Mouse (Mus musculus) layer of hippocampus, postnatal 25 days (tissue): ENCODE results near the gene Msgn1. TPM values are rescaled to one million over a fixed set of nuclear protein-coding genes. Genes with fewer than 3 reads are reported as not detected.

Experiments used
- DNase-seq, 2 experiments: peaks; one replicate each; pipeline ENCODE4 v3.0.0; 2022; ENCODE audit warnings: mixed read lengths in 2 of 2, low spot score in 1 of 2; ENCODE audit errors: extremely low spot score in 1 of 2
- total RNA-seq, 2 experiments: library from RNA; stranded (reverse); gene quantifications; 2 replicates each; pipeline ENCODE4 v1.2.3; 2021

Gene Msgn1
- not detected for total RNA-seq

DNA sequence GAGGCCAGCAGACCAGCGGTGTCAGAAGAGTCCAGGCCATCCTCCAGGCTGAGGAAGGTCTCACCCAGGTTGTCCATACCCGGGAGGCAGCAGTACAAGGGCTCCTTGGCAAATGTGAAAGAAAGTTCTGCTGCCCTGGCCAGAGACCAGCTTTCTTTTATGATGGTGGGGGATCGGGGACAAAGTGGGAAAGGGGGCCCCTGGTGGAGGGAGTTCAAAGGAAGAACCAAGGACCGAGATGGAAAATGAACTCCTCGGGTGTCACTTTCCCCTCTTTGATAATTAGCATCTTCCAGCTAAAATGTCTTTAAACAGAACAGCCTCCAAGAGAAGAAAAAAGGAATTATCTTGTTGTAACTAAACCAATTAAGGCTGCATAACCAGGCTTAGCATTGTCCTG, at the start of gene Msgn1:
Gene Msgn1, minus strand, starts transcription at position 101 of the 400 bp plus-strand sequence.
- no peak for DNase-seq

DNA sequence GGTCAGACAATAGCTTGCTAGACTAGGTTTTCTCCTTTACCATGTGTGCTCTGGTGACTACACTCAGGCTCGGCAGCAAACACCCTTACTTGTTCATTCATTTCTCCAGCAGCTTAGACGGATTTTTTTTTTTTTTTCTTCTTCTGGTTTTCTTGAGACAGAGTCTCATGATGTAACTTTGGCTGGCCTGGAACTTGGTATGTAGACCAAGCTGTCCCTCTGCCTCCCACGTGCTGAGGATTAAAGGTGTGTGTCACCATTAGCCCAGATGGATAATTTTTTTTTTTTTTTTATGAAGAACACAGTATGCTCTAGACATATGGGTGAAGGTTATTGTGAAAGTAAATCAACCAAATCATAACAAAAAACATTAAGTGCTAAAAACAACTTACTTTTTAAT, 41.5 kb upstream of the Msgn1 start:
- no peak for DNase-seq

DNA sequence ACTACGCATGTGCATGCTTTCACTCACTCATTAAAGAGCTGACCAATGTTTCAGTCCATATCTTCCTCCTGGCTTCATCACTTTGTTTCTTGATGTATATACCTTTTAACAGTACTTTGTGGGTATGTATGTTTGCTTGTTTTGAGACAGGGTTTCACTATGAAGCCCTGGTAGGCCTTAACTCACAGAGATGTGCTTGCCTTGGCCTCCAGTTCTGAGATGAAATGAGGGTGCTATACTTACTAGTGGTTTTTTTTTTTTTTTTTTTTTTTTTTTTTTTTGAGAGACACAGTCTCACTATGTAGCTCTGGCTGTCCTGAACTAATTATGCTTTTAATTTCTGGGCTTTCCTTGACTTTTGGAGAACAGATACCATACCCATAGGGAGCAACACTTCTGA, 38.7 kb upstream of the Msgn1 start:
- no peak for DNase-seq

DNA sequence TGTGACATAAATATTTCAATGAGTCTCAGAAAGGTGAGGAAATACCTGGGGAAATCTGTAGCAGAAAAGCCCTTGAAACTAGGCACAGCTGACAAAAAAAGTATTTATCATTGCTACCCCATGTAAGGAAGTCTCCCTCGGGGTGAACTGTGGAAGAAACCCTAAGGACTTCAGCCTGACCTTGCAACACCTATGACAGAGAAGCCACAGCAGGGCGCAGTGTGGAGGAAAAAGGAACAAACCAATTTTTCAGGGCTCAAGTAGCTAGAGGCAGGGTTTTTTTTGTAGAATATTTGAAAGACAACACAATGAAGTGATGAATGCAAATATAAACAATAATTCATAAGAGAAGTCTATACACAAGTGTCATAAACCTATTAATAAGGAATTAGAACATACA, 27.2 kb upstream of the Msgn1 start:
- no peak for DNase-seq

DNA sequence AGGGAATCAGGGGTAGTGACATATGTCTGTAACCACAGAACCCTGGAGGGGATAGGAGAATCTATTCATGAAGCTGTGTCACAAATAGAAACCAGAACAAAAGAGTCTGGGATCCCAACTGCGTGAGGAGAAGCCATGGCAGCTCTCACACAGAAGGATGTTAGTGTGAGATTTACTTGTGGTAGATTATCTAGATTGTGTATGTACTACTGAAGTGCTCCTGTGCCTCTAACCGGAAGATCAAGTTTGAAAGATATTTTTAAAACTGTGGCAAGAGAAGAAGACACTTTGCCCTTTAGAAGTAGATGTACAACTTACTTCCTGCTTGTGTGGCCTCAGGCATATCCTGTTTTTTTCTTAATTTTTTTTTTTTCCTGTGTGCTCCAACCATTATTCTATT, 21.5 kb upstream of the Msgn1 start:
- DNase-seq, result no peak

DNA sequence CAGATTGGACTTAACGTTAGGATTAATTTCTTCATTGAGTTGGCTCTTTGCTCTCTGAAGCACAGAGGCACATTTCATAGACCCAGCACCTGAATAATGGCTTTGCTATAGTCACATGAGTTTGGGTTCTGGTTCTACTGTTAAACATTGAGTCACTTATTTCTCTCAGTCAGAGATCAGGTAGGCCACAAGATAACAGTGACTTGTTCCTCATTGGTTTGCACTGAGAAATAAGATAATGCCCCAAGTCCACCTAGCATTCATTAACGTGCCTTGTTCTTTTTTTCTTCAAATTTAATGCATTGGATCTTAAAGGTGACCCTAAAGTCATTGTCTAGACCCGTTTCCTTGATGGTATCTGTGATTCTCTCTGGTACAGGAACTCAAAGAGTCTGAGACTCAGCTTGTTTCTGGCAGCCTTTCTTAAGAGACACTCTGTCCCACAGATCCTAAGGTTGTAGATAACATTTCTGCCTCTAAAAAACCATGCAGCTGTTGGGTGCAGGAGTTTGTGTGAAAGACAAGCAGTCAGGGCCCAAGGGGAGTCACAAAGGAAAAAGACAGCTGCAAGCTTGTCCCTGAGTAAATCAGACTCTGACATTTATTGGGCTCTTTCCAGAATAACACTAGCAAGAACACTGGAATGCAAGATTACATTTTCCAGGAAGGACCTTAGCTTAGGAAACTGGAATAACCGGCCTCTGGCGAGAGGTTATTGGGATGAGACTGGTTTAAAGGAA, 17.9 kb upstream of the Msgn1 start:
- no peak for DNase-seq

DNA sequence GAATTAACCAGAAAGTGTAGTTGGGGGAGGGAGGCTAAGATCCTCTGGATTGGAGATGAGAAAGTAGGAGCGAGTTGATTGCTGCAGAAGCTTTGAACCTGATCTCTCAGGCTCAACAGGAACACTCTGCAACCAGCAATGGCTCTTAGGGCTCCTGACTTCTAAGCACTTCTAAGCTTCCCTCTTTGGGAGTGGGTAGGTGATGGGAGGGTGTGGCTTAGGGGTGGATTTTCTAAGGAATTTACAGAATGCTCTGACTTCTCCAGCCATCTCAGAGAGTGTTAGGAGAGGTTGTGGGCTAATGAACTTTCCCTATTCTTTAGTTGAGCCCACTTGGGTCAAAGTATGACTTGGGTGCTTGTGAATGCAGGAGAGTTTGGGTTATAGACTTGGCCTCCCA, 17.4 kb upstream of the Msgn1 start:
- DNase-seq, result no peak

DNA sequence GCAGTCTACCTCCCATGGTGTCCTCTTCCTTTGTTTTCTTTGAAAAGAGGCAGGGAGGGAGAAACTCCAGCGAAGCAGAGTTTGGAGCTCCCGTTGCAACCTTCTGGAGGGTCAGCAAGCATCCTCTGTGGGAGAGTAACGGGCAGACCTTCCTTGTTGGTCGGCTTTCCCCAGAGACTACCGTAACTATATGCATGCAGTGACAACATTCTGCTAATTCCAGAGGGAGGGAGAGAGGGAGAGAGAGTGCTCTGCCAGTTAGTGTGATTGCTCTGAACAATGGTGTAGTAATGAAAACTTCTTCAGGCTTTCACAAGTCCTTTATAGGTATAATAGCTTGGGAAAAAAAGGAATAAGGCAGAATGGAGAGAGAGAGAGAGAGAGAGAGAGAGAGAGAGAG, 15.9 kb upstream of the Msgn1 start:
- no peak for DNase-seq

DNA sequence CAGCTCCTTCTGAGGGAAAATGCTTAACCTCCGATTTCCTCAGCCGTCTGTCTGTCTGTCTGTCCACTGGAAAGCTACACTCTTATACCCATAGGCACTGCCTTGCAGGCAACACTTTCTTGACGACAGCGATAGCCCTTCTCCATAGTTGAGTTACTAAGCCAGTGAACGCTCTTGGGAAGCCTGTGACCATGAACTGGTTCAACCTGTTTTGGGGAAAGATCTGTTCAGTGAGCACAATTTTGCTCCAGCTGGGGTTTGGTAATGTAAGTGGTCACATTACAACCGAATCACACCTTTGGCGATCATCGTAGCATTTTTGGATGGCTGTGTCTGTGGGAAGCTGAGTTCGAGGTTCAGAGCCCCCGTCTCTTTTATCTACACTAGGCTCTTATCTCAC, 14.3 kb upstream of the Msgn1 start:
- no peak for DNase-seq

DNA sequence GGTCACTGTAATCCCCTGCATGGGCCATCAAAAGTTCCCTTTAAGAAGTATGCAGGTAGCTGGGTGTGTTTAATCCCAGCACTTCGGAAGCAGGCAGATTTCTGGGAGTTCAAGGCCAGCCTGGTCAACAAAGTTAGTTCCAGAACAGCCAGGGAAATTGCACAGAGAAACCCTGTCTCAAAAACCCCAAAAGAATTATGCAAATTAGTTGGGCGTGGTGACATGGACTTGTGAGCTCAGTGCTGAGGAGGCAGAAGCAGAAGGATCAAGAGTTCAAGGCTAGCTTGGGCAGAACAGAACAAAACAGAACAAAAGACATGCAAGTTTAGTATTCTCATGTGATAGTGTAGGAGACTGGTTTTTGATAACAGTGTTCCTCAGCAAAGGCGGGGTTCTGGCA, 13.8 kb upstream of the Msgn1 start:
- no peak for DNase-seq

DNA sequence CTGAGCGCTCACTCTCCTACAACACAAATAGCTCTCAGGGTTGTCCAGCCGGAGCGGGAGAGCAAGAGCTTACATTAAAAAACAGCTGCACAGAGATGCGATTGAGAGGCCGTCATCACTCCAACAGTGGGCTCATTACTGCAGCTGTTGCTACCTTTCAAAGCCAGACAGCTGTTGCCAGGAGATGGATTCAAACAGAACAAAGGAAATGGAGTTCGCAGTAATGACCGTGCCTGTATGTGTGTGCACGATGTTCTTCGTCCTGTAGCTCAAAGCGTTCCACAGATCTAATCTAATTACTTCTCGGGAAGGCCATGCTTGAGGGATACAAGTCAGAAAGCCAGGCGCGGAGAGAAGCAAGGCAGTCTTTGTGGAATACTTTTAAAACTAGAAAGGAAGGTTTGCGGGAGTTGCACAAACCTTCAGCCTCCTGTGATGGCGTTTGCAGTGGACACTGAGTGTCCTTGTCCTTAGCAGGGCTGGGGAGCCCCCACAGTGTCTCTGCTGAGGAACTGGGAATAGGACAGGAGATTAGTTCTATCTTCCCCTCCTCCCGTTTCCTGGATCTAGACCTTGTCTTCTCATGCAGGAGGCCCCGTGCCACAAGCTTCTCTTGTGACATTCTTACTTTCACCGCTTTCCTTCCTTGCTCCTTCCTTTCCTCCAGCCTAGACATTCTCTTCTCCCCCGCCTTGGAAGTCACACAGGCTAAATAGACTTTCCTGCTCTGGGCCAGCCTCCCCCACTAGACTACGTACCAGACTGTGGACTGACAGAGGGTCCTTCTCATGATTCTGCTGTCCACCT, 13.0 kb upstream of the Msgn1 start:
- no peak for DNase-seq

DNA sequence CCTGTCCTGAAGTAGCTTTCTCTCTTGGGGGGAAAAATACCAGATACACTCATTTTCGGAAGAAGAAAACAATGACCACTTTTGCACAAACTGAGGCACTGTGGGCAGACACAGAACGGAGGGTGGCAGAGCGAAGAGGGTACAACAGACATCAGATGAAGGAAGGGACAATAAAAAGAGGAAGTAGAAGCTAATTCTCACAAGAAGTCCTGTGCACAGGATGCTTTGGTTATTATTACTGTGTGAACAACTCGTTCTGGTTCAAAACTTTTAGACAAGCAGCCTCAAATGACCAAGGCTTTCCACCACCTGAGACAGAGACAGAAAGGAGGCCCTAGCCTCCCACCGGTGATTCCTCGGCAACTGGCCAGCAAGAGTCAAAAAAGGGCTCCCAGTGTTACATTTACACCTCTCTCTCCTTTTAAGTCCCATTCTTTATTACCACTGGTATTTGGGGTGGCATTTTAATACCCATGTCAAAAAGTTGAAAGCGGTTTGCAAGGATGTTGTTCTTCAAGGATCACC, 9.0 kb upstream of the Msgn1 start:
- no peak for DNase-seq

DNA sequence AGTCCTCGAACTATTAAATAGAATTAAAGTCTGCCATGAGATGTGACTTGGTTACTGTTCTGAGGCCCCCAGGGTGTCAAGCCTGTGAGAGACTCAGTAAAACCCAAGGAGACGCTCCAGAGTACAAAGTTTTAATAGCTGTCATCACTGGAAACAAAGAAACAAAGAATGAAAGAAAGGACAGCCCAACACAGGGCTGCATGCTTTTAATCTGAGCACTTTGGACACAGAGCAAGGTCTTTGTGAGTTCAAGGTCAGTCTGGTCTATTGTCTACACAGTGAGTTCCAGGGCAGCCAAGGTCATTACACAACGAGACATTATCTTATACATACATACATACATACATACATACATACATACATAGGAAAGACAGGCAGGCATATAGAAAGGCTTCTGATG, 7.7 kb upstream of the Msgn1 start:
- no peak for DNase-seq

DNA sequence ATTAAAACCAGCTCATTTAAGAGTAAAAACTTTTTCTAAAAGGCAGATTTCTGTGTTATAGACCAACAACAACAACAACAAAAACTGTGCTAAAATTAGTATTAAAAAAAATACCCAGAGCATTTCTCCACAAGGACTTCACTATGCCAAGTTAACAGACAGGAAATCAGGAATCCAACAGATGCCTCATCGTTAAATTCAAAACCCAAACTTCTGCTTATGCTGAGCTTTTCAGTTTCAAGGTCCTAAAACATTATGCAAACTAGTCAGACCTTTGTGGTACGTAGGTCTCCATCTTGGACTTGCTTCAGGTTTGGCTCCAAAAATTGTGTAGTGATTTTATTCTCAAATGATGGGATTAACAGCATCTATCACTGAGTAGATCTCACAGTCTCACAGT, 6.8 kb upstream of the Msgn1 start:
- no peak for DNase-seq

DNA sequence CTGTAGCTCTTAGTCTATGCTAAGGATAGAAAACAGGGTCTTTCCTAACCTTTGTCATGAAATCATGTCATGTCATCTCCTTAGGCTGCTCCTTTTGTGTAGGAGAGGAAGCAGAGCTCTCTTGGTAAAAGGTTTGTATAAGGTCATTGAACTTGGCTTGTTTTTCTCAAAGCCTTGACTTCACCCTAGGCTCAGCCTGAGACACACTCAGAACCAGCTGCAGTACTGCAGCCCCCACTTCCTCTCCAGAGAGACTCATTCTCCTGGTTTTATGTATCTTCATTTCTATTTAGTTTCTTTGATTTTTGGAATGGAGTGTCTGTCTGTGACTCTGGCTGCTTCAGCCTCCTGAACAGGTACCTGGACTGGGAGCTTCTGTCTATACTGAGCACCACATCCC, 6.0 kb upstream of the Msgn1 start:
- no peak for DNase-seq

DNA sequence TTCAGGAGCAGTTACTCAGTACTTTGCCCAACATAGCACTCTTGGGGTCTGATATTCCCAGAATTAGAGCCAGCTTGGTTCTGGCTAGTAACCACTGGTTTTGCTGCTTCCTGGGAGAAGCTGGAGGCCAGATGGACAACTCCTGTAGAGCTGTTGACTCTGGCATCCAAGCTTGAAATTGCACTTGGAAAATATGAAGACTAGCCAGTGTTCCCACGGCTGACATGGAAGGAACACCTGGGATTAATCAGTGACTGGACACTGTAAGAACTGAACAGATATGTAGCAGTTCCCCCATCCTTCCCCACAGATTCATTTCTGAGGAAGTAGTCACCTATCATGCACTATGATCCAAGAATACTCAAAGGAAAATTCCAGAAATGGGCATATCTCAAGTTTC, 4.1 kb upstream of the Msgn1 start:
- DNase-seq, result no peak

DNA sequence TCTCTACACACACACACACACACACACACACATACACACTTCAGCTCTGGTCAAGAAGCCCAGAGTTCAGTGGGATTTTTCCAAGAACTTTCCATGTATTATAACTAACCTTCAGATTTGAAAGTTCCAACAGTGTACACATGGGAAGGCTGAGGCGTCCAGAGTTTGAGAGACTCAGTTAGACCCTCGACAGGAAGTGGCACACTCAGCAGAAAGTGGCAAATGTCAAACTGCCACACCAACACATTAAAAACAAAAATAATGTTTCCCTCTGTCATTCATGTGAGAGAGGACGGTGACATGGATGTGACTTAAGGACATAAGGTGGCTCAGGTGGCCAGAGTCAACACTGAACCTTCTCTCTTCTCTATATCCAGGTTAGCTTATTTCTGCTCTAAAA, 1.6 kb upstream of the Msgn1 start:
- no peak for DNase-seq

DNA sequence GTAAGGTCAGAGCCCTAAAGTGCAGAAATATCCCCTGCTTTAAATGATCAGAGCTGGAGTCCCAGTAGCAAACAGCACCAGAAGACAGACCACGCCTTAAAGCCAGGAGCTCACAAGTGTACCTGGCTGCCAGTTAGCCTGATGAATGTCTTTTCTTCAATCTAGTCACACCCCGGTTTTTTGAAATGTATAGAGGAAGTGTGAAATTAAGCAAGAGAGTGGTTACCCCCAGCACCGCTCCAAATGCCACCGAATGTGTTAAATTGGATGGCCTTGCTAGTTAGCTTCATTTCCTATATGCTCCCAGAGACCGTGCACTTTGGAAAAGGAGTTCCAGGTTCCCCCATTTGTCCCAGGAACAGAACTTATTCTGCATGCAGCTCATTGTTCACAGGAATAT, 864 bp upstream of the Msgn1 start:
- DNase-seq, result no peak

DNA sequence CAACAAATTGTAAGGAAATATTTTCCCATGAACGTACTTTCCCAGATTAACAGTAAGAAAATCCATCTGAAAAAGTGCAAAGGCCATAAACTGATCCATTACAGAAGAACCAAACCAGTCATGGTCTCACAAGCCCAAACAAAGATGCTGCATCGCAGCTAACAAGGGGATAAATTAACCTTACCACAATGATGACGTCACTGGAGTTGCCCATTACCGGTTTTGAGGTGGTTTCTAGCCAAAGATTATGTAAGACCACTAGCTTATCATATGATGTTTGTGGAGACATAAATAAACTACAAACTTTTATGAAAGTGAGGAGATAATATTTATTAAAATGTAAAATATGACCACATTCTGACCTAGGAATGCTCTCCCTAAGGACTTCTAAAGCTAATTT, 2.5 kb downstream of the Msgn1 start:
- DNase-seq, result no peak

DNA sequence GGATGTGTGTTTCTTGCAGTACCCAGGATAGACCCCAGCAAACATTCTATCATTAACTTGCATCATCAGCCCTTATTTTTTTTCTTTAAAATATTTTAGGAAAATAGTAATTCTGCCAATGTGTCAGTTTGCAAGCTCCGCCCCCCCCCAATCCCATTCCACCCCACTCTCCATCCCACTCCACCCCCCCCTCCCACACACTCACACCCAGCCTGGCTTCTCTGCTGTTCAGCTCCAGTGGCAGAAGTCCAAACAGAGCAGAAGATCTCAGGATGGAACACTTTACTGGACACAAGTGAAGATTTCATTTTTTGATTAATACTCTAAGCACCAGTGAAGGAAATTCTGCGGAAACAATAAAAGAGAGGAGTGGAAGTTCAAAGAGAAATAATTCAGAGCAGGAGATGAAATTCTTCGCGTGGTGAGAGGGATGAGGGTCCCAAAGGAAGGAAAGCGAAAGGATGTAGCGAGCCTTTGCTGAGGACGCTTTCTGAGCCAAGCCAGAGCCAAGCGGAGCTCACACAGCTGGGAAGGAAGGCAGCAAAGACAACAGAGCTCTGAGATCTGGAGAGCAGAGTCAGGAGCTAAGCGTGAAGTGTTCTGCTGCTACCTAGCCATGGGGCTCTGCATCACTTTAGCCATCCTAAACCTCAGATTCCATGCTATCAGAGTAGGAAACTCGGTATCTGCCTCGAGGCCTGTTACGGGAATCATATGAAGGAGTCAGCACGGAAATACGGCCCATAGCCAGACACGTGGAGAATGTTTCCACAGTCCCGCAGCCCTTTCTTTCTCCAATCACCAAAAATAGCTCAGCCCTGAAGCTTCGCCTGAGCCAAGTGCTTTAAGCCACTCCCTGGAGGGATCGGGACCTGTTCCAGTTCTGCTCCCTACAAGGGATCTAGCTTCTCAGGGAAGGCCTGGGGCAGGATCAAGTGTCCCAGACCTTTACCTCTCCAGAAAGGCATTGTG, 4.8 kb downstream of the Msgn1 start:
- DNase-seq, result no peak

DNA sequence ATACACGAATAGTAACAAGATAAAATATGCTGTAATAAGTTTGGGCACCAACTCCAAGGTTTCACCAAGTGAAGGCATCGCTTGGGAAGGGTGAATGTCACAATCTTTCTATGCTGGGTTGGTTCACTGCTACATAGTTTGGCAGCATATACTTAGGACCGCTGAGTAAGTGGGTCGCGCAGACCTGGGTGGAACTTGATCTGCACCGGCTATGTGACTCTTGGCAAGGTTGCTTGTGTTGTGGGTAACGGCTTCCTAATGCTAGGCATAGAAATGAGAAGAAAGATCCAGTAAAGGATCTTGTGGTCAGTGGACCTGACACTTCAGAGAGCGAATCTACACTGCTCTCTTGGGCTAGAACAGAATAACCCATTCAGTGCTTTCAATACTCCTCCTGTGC, 6.3 kb downstream of the Msgn1 start:
- no peak for DNase-seq
